ENCODE assay signal across 8 mouse cellular contexts in the genomic region with DNA sequence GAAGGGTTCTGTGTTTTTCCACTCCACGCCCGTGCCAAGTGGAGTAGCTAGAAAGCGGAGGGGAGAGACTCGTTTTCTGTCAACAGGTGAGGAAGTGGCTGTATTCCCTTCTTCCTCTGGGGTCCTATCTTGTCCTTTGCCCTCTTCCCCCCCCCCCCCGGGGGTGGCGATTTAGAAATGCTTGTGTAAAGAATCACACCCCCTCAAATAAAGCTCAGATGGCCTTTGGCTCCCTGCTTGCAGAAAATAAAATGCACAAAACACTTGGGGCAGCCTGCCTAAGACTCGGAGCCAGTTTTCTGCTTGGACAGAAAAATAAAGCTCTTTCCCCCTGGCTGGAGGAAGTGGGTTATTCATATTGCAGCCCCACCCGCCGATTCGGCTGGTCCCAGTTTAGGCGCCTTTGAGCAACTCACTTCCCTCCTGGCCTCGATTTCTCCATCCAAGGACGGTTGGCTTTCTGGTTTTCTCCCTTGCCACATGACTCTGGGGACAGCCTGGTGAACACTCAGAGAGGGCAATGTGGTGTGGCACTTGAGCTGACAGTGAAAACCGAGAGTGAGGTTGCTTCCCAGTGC. TPM values are rescaled to one million over a fixed set of nuclear protein-coding genes. Genes with fewer than 3 reads are reported as not detected.
A peak's percentile ranks its signal among the peaks of the same experiment; 100 is the strongest.
DNase-seq lines count a peak whose midpoint lies in the region; ATAC-seq lines count a peak whose summit lies in the region.

No protein-coding gene starts in this region.

- no peaks in the 10 kb centered on the region for H3K27me3 ChIP-seq in heart, embryonic 14.5 days (ENCODE audit: control insufficient read depth, insufficient read depth, low read length)
- no peaks in the 10 kb centered on the region for H3K27me3 ChIP-seq in limb, embryonic 11.5 days (ENCODE audit: control insufficient read depth, insufficient read depth, low read length)
- H3K27me3 ChIP-seq in midbrain, embryonic 13.5 days: peaks cover 15% of the 10 kb centered on the region

- peak overlapping the region; percentile 70 for H3K9ac ChIP-seq in heart, embryonic 14.5 days (ENCODE audit: low read length)
- no peak overlapping the region; the same call in 1 of the 2 replicates for H3K9ac ChIP-seq in limb, embryonic 11.5 days (ENCODE audit: low read length)
- H3K9ac ChIP-seq in midbrain, embryonic 13.5 days (replicated peaks): no peak overlapping the region

- DNase-seq in cerebellum, adult 9-11 months: peak; percentile 58
- no peak for DNase-seq in limb, embryonic 11.5 days (ENCODE audit: low spot score)
- DNase-seq in embryo, embryonic 10.5 days (ENCODE audit: low spot score): no peak
- DNase-seq in left cerebral cortex, postnatal 36 days (ENCODE audit: low spot score in 2 of 2): no peak

- intact Hi-C loops in left cerebral cortex, postnatal 36 days (cut with DNase I): loop anchor here (5.0 kb wide), 1 partner anchor 76 kb away; the partner anchor contains the start of genes Iqcd and Tpcn1

- H3K4me3 ChIP-seq in brown adipose tissue, adult 24 weeks (ENCODE audit: insufficient read depth, low read depth, low read length): peak overlapping the region; percentile 79
- peak overlapping the region; percentile 57 to 79 for H3K4me3 ChIP-seq in heart, embryonic 14.5 days (ENCODE audit: control insufficient read depth in 1 of 2, insufficient read depth in 1 of 2, low read depth in 1 of 2, low read length in 2 of 2)
- peak overlapping the region; percentile 41 for H3K4me3 ChIP-seq in limb, embryonic 11.5 days (ENCODE audit: low read depth, low read length)
- H3K4me3 ChIP-seq in midbrain, embryonic 13.5 days (replicated peaks): peak overlapping the region; percentile 38

- H3K9me3 ChIP-seq in heart, embryonic 14.5 days (ENCODE audit: control insufficient read depth, low read length): no peaks in the 10 kb centered on the region; the same call in 1 of the 2 replicates
- H3K9me3 ChIP-seq in limb, embryonic 11.5 days (ENCODE audit: control insufficient read depth, low read length): no peaks in the 10 kb centered on the region
- H3K9me3 ChIP-seq in midbrain, embryonic 13.5 days: peaks cover 5% of the 10 kb centered on the region; the same call in 1 of the 2 replicates

- peaks cover 38% of the 10 kb centered on the region for H3K4me1 ChIP-seq in brown adipose tissue, adult 24 weeks (ENCODE audit: control insufficient read depth, insufficient read depth, insufficient read length, low read length)
- peaks cover 17 to 36% of the 10 kb centered on the region in 2 experiments; a peak in 3 of 4 replicates for H3K4me1 ChIP-seq in heart, embryonic 14.5 days (ENCODE audit: control insufficient read depth in 2 of 2, insufficient read depth in 2 of 2, low read length in 2 of 2)
- H3K4me1 ChIP-seq in limb, embryonic 11.5 days (ENCODE audit: control insufficient read depth, insufficient read depth, low read length): peaks cover 11% of the 10 kb centered on the region
- peaks cover 45% of the 10 kb centered on the region for H3K4me1 ChIP-seq in midbrain, embryonic 13.5 days (replicated peaks)

- H3K36me3 ChIP-seq in heart, embryonic 14.5 days (ENCODE audit: control insufficient read depth, insufficient read depth, low read length): no peaks in the 10 kb centered on the region
- H3K36me3 ChIP-seq in limb, embryonic 11.5 days (ENCODE audit: control insufficient read depth, insufficient read depth, low read length): no peaks in the 10 kb centered on the region
- H3K36me3 ChIP-seq in midbrain, embryonic 13.5 days: no peaks in the 10 kb centered on the region

- peak overlapping the region; percentile 82 for H3K4me2 ChIP-seq in heart, embryonic 14.5 days (ENCODE audit: low read length)
- peak overlapping the region; percentile 58 for H3K4me2 ChIP-seq in limb, embryonic 11.5 days (ENCODE audit: low read depth, severe bottlenecking)
- peak overlapping the region; percentile 64 for H3K4me2 ChIP-seq in midbrain, embryonic 13.5 days (replicated peaks)

- no peak for ATAC-seq in cerebellum, adult (ENCODE audit: insufficient number of reproducible peaks, low FRiP score, low TSS enrichment)
- no peak for ATAC-seq in heart, embryonic 14.5 days (ENCODE audit: insufficient number of reproducible peaks, insufficient read depth, low FRiP score, low read depth)
- no peak for ATAC-seq in limb, embryonic 11.5 days (ENCODE audit: insufficient number of reproducible peaks, low FRiP score, low TSS enrichment, low read depth)
- no peak for ATAC-seq in midbrain, embryonic 13.5 days

- peak overlapping the region; percentile 82 for H3K27ac ChIP-seq in brown adipose tissue, adult 24 weeks (replicated peaks; ENCODE audit: low read depth, low read length)
- no peak overlapping the region for H3K27ac ChIP-seq in heart, embryonic 14.5 days (replicated peaks in 1 of 2; ENCODE audit: control insufficient read depth in 1 of 2, insufficient read depth in 1 of 2, low read depth in 2 of 2, low read length in 2 of 2)
- H3K27ac ChIP-seq in limb, embryonic 11.5 days (replicated peaks; ENCODE audit: low read depth, low read length): no peak overlapping the region
- no peak overlapping the region for H3K27ac ChIP-seq in midbrain, embryonic 13.5 days

- 29% methylated on average over 14 of the region's 14 CpGs for WGBS in heart, embryonic 14.5 days
- 32% methylated on average over 14 of the region's 14 CpGs for WGBS in limb, embryonic 11.5 days
- WGBS in midbrain, embryonic 13.5 days: 39% methylated on average over 14 of the region's 14 CpGs

RNA-seq across cellular contexts. Expression of gene Slc8b1, which starts 0.8 kb away (rescaled TPM):
- polyA plus RNA-seq in brown adipose tissue, adult 24 weeks (2012; ENCODE audit: insufficient read depth, insufficient read length, missing spikeins): 4.3 and 5.7 TPM in 2 replicates
- polyA plus RNA-seq in heart, embryonic 14.5 days (2014; fragmentation: Nextera tagmentation; extraction: Ambion mirVana): 3.1 TPM in 2 replicates
- 1.6 and 2.7 TPM in 2 replicates for polyA plus RNA-seq in limb, embryonic 11.5 days (2014; fragmentation: Nextera tagmentation; extraction: Ambion mirVana)
- 2.3 and 2.4 TPM in 2 replicates for polyA plus RNA-seq in midbrain, embryonic 13.5 days (2015; fragmentation: Nextera tagmentation; extraction: Ambion mirVana)
- total RNA-seq in left cerebral cortex, postnatal 36 days (2021): 1 to 10 TPM; 4.2 to 8.2 TPM

RNA-seq across cellular contexts. Expression of gene Plbd2, which starts 8.3 kb away (rescaled TPM):
- 20.4 and 22.8 TPM in 2 replicates for polyA plus RNA-seq in brown adipose tissue, adult 24 weeks (2012; ENCODE audit: insufficient read depth, insufficient read length, missing spikeins)
- polyA plus RNA-seq in heart, embryonic 14.5 days (2014; fragmentation: Nextera tagmentation; extraction: Ambion mirVana): 35.1 and 36.1 TPM in 2 replicates
- 29.2 and 29.8 TPM in 2 replicates for polyA plus RNA-seq in limb, embryonic 11.5 days (2014; fragmentation: Nextera tagmentation; extraction: Ambion mirVana)
- polyA plus RNA-seq in midbrain, embryonic 13.5 days (2015; fragmentation: Nextera tagmentation; extraction: Ambion mirVana): 25.1 and 29.3 TPM in 2 replicates
- total RNA-seq in left cerebral cortex, postnatal 36 days (2021): 10 to 100 TPM; 57.2 to 66.1 TPM

RNA-seq across cellular contexts. Expression of gene Sds, which starts 35.4 kb away (rescaled TPM):
- polyA plus RNA-seq in brown adipose tissue, adult 24 weeks (2012; ENCODE audit: insufficient read depth, insufficient read length, missing spikeins): not detected in 2 replicates
- polyA plus RNA-seq in heart, embryonic 14.5 days (2014; fragmentation: Nextera tagmentation; extraction: Ambion mirVana): not detected in 2 replicates
- not detected in 2 replicates for polyA plus RNA-seq in limb, embryonic 11.5 days (2014; fragmentation: Nextera tagmentation; extraction: Ambion mirVana)
- polyA plus RNA-seq in midbrain, embryonic 13.5 days (2015; fragmentation: Nextera tagmentation; extraction: Ambion mirVana): 0.32 TPM in 1 of 2 replicates, not detected in the other
- total RNA-seq in left cerebral cortex, postnatal 36 days (2021): not detected

RNA-seq across cellular contexts. Expression of gene Sdsl, which starts 39.1 kb away (rescaled TPM):
- 22.0 and 25.5 TPM in 2 replicates for polyA plus RNA-seq in brown adipose tissue, adult 24 weeks (2012; ENCODE audit: insufficient read depth, insufficient read length, missing spikeins)
- 14.1 and 14.4 TPM in 2 replicates for polyA plus RNA-seq in heart, embryonic 14.5 days (2014; fragmentation: Nextera tagmentation; extraction: Ambion mirVana)
- polyA plus RNA-seq in limb, embryonic 11.5 days (2014; fragmentation: Nextera tagmentation; extraction: Ambion mirVana): 4.0 and 4.2 TPM in 2 replicates
- 6.8 and 9.5 TPM in 2 replicates for polyA plus RNA-seq in midbrain, embryonic 13.5 days (2015; fragmentation: Nextera tagmentation; extraction: Ambion mirVana)
- 1 to 10 TPM; 5.5 to 5.7 TPM for total RNA-seq in left cerebral cortex, postnatal 36 days (2021)
